Mouse (Mus musculus): ENCODE measurements at regions not wholly inside any gene's neighbourhood (a gene's known extent, or its start where the extent isn't known, plus 50 kb on each side); places are given as distances from the start of the nearest gene placed in this dataset.

- no peak for DNase-seq
Measured at GRCm38 (mm10) chr14:79929451-79929850, 54.4 kb upstream of the Olfm4 start.

- DNase-seq = no peak
Measured at GRCm38 (mm10) chr14:79927161-79927560, 56.7 kb upstream of the Olfm4 start.

DNA sequence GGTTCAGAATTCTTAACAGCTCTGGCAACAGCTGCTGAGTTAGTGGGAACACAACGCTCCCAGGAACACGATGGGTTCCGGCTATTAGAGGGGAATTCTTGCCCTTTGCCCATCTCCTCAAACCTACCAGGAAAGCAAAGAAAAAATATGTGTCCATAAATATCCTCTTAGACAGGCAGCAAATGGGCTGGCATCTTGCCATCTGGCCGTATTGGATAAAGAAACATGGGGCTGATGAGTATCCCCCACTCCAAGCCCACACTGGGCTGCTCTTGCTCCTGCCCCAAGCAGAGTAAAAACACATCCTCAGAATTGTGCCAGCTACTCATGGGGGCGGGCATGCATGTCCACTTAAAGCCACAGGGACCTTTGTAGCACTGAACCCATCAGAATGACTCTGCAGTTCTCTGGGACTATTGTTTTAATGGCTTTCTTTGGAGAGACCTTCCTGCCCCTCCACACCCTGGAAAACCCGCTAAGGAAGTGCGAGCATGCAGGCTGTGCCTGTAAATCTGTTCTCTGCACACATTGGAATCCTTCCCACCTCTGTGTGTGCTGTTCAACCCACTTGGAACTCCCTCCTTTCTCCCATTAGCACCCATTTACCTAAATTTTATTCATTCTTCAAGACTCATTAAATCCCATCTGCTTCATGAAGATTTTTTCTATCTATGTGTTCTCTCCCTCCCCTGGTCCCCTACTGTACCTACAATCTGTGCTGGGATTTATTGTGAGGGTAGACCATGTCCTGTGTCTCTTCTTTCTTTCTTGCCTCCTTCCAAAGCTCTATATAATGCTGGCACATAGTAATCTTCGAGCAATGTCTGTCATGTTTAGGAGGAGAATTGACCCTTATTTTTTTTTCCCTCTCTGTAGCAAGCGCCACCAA is 66.7 kb upstream of the Olfm4 start:
- DNase-seq = no peak

DNA sequence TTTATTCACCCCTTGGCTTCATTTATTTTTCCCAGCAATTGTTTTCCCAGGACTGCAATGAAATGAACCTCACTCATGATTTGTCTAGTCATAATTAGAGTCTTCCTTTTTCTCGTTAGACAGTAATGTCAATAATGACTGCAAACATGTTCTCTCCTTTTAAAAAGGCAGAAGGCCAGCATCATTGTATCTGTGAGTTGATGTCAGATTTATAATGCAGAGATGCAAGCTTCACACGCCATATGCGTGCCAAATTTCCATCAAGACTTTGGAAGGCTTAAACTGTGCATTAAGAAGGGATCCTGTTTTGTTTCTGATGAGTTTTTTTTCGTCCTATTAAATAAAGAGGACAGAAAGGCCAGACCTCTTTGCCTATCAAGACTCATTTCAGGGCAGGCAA is 68.9 kb upstream of the Olfm4 start:
- no peak for DNase-seq

DNA sequence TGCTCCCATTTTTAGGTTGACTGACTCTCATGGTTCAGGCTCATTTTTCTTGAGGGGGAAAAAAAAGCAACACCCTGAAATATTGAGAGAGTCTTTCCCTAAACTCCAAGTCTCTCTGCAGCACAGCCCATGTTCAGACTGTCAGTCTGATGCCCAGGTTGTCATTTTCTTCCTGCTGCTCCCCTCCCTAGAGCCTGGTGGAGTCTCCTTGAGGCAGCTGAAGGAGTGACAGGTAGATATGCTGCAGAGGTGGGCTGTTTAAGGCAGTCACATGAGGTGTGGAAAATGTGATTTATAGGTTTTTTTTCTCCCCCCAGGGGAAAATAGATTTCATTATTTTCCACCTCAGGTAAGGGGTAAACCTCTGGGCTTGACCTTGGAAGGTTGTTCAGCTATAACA is 70.6 kb upstream of the Olfm4 start:
- DNase-seq = no peak

- peak; percentile 3 for DNase-seq
Measured at GRCm38 (mm10) chr14:79912610-79913009, 71.3 kb upstream of the Olfm4 start.

DNA sequence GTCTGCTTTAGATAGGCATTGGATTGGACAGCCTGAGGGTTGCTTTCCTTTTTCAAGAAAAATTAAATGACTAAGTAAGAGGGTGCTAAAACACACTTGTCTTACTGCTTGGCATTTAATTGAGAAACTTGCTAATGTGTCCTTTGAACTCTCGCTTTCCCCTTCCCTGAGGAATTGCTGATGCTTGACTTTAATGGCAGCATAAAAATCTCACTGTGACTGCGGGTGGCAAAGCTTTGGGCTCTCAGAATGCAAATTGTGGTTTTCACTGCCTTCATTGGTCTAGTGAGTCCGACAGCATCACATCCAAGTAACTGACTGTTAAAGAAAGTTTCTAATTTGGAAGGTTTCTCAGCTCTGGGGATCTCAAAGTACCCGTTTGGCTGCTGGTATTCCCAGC is 76.1 kb upstream of the Olfm4 start:
- DNase-seq = no peak

DNA sequence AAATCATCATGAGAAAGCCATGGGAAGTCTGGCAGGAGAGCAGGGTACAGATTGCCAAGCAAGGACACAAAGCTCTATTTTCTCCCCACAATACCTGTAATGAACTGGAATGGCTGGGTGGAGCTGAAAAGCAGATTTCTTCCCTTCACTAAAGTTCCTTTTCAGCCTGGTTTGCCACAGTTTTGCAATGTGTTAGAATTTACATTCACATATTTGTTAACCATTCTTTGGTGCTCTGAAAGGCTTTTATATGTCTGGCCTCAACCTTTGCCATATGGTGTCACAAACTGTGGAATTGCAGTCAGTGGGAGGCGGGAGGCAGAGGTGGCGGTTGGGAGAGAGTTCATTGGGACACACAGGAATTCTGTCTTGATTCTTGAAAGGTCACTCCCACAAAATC is 78.3 kb upstream of the Olfm4 start:
- no peak for DNase-seq

GRCm38 (mm10) chr14:79902355-79902754 is 81.5 kb upstream of the Olfm4 start:
- DNase-seq = no peak

GRCm38 (mm10) chr14:79898240-79898639 is 85.6 kb upstream of the Olfm4 start:
- DNase-seq = peak; percentile 1 to 3

DNA sequence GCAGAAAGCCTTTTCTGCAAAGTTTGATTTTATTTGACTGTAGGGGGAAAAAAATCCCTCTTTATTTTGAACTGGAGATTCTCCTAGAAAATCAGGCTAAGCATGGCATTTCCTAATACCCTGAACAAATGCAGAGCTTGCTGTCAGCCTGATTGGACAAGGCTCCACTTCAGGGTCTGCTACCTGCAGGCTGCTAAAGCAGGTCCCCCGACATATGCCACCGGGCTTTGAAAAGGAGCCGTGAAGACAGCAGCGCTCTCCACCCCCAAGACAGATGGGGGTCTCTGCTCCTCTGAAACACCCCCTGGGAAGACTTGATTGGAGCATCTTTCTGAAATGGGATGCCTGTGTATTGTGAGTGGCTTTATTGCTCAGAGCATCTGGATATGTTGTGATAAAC is 90.6 kb upstream of the Olfm4 start:
- no peak for DNase-seq

- no peak for DNase-seq
Measured at GRCm38 (mm10) chr14:79890682-79891081, 93.2 kb upstream of the Olfm4 start.

DNA sequence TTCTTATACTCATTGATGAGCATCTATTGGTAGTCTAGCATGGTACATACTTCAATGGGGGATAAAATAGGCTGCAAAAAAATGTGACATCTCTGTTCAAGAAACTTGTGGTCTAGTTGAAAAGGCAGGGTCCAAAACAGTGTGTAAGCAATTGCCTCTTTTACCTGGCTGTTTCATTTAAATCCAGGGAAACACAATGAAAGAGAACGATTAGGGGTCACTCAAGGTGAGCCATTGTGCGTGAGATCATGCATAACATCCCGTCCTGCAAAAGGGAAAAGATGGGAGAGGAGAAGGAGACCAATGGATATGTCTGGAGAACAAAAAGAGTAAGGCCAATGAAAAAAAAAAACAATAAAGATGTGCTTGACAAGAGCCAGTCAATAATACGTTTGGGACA is 93.6 kb upstream of the Olfm4 start:
- DNase-seq = no peak

- no peak for DNase-seq
Measured at GRCm38 (mm10) chr14:79883487-79883886, 100.4 kb upstream of the Olfm4 start.

GRCm38 (mm10) chr14:79881726-79882125 is 102.2 kb upstream of the Olfm4 start:
- no peak for DNase-seq

GRCm38 (mm10) chr14:79880065-79880755 is 103.7 kb upstream of the Olfm4 start:
- DNase-seq = no peak

DNA sequence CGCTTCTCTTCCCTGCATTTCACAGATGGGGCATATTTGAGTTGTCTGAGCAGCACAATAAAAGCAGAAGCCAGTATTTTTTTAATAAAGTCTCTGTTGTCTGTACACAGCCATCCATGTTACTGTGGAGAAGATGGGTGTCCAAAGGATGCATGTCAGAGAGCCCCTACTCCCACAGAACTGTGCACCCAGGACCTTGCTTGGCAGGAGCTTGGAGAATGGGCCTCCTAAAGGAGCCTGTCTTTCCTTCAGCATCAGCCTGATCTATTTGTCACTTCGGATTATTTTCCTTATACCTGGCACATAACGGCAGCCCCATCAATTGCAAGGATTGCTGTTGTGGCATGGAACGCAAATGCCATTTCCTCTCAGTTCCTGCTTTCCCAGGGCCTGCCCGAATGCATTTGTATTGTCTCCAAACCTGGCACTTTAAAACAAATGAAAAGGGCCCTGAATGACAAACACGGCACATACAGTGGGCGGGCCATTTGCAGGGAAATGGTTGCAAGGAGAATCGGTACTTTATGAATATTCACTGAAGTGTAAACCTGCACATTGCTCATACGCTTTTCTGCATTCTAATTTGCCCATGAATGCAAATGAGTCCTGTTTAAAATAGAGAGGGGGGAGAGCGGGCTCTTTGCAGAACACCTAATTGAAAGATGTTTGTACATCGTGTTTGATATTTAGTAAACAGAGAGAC is 104.4 kb upstream of the Olfm4 start:
- no peak for DNase-seq

- DNase-seq = no peak
Measured at GRCm38 (mm10) chr14:79878285-79879019, 105.4 kb upstream of the Olfm4 start.

DNA sequence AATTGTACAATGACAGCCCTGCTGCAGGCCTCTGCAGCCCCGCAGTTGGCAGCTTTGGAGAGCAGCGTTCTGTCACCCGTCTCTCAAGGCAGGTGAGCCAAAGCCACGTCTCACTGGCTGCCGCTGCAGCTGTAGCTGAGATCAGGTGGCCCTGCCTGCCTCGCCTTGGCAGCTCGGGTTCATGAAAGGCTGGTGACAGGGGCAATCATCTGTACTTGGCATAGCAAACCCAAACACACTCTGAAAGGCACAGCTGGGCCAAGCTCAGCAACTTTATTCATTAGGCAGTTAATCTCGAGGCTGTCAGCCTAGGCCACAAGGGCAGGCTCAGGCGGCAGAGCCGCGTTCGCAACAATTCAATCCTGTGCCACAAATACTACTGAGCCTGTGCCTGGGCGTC is 102.0 kb upstream of the Pcdh8 start:
- DNase-seq = no peak

GRCm38 (mm10) chr14:79872430-79872829 is 101.3 kb upstream of the Pcdh8 start:
- DNase-seq = no peak

DNA sequence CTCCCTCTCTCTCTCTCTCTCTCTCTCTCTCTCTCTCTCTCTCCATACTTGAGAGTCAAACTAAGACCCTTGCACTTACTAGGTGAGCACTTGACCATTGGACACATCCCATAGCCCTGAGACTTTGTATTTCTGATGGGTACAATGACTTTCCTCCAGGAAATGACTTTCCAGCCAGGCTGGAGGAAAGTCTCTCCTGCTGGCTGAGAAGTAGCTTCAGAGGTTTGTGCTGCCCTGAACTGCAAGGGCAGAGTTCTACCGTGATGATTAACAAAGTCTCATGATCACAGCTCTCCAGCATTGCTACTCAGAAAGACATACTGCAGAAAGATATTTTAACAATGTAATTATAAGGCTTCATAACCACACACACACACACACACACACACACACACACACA is 98.2 kb upstream of the Pcdh8 start:
- no peak for DNase-seq

GRCm38 (mm10) chr14:79856245-79856644 is 85.1 kb upstream of the Pcdh8 start:
- no peak for DNase-seq

GRCm38 (mm10) chr14:79854216-79854615 is 83.1 kb upstream of the Pcdh8 start:
- no peak for DNase-seq
